Mouse (Mus musculus): ENCODE data around the gene Sprn. TPM values are rescaled to one million over a fixed set of nuclear protein-coding genes. Genes with fewer than 3 reads are reported as not detected.
"Not testable (repeated sequence)": the region's sequence is repeated elsewhere in the genome, so short reads cannot be mapped to it uniquely, and the experiment has no call there.

Gene Sprn
- polyA plus RNA-seq, 1 experiment from 2014 or later = 0.34 TPM

GRCm38 (mm10) chr7:140137135-140138020 is 17.3 kb downstream of the Sprn start, which contains the start of gene Mtg1:
Gene Mtg1, plus strand, starts transcription at chr7:140137564.
- 2% methylated on average over 39 of the region's 39 CpGs for WGBS
- H3K27me3 ChIP-seq (ENCODE audit: control insufficient read depth, insufficient read depth, low read length) = no peaks in the 10 kb centered on the region
- H3K4me1 ChIP-seq (ENCODE audit: control insufficient read depth, insufficient read depth, low read length) = 0 out of 2 replicates have a peak, but pooled peaks cover 2% of the 10 kb centered on the region
- no peaks in the 10 kb centered on the region for H3K36me3 ChIP-seq (replicated peaks; ENCODE audit: control insufficient read depth, insufficient read depth, low read depth, low read length)
- no peaks in the 10 kb centered on the region for H3K9me3 ChIP-seq (replicated peaks; ENCODE audit: control insufficient read depth, low read length)
- H3K4me2 ChIP-seq (ENCODE audit: low read depth, low read length) = peak within 1 kb of the TSS; percentile 84
- H3K4me3 ChIP-seq (ENCODE audit: low read depth, low read length) = peak within 1 kb of the TSS; percentile 64
- DNase-seq (ENCODE audit: low spot score) (peak; percentile 95), ATAC-seq (replicated peaks; ENCODE audit: insufficient number of reproducible peaks, low FRiP score, low TSS enrichment, low read depth) (peak; percentile 97)
- peak within 1 kb of the TSS; percentile 25; the same call in 1 of the 2 replicates for H3K27ac ChIP-seq (replicated peaks; ENCODE audit: low read depth, low read length)
- peak within 1 kb of the TSS; percentile 84 for H3K9ac ChIP-seq (replicated peaks; ENCODE audit: low read length)

- Histone ChIP-seq H3K9ac (replicated peaks; ENCODE audit: low read length) (no peak overlapping the region), H3K9me3 (replicated peaks; ENCODE audit: control insufficient read depth, low read length) (no peaks in the 10 kb centered on the region), H3K36me3 (replicated peaks; ENCODE audit: control insufficient read depth, insufficient read depth, low read depth, low read length) (no peaks in the 10 kb centered on the region), H3K27ac (replicated peaks; ENCODE audit: low read depth, low read length) (no peak overlapping the region), H3K27me3 (ENCODE audit: control insufficient read depth, insufficient read depth, low read length) (no peaks in the 10 kb centered on the region), H3K4me3 (ENCODE audit: low read depth, low read length) (no peak overlapping the region), H3K4me2 (ENCODE audit: low read depth, low read length) (no peak overlapping the region), H3K4me1 (ENCODE audit: control insufficient read depth, insufficient read depth, low read length) (0 out of 2 replicates have a peak, but pooled peaks cover 2% of the 10 kb centered on the region)
- ATAC-seq (replicated peaks; ENCODE audit: insufficient number of reproducible peaks, low FRiP score, low TSS enrichment, low read depth) = no peak
- WGBS = 88% methylated on average over 5 of the region's 5 CpGs
- no peak for DNase-seq (ENCODE audit: low spot score)
Measured at GRCm38 (mm10) chr7:140135106-140135770, 19.4 kb downstream of the Sprn start.

- not testable (repeated sequence) for H3K4me2 ChIP-seq (ENCODE audit: low read depth, low read length); H3K27me3 ChIP-seq (ENCODE audit: control insufficient read depth, insufficient read depth, low read length); DNase-seq (ENCODE audit: low spot score); ATAC-seq (replicated peaks; ENCODE audit: insufficient number of reproducible peaks, low FRiP score, low TSS enrichment, low read depth); H3K4me3 ChIP-seq (ENCODE audit: low read depth, low read length); H3K9me3 ChIP-seq (replicated peaks; ENCODE audit: control insufficient read depth, low read length); H3K36me3 ChIP-seq (replicated peaks; ENCODE audit: control insufficient read depth, insufficient read depth, low read depth, low read length); H3K9ac ChIP-seq (replicated peaks; ENCODE audit: low read length); H3K4me1 ChIP-seq (ENCODE audit: control insufficient read depth, insufficient read depth, low read length); H3K27ac ChIP-seq (replicated peaks; ENCODE audit: low read depth, low read length)
- WGBS = 98% methylated on average over 6 of the region's 7 CpGs
Measured at GRCm38 (mm10) chr7:140134033-140134432, 20.6 kb downstream of the Sprn start.

- DNase-seq (ENCODE audit: low spot score); H3K4me1 ChIP-seq (ENCODE audit: control insufficient read depth, insufficient read depth, low read length); H3K36me3 ChIP-seq (replicated peaks; ENCODE audit: control insufficient read depth, insufficient read depth, low read depth, low read length); H3K27me3 ChIP-seq (ENCODE audit: control insufficient read depth, insufficient read depth, low read length); H3K4me3 ChIP-seq (ENCODE audit: low read depth, low read length); H3K9ac ChIP-seq (replicated peaks; ENCODE audit: low read length); H3K4me2 ChIP-seq (ENCODE audit: low read depth, low read length); H3K9me3 ChIP-seq (replicated peaks; ENCODE audit: control insufficient read depth, low read length); ATAC-seq (replicated peaks; ENCODE audit: insufficient number of reproducible peaks, low FRiP score, low TSS enrichment, low read depth); H3K27ac ChIP-seq (replicated peaks; ENCODE audit: low read depth, low read length): not testable (repeated sequence)
- WGBS = 90% methylated on average over 7 of the region's 7 CpGs
Measured at GRCm38 (mm10) chr7:140132184-140132583, 22.5 kb downstream of the Sprn start.

GRCm38 (mm10) chr7:140127911-140128310 is 26.8 kb downstream of the Sprn start:
- Histone ChIP-seq H3K36me3 (replicated peaks; ENCODE audit: control insufficient read depth, insufficient read depth, low read depth, low read length) (no peaks in the 10 kb centered on the region), H3K4me1 (ENCODE audit: control insufficient read depth, insufficient read depth, low read length) (no peaks in the 10 kb centered on the region), H3K9ac (replicated peaks; ENCODE audit: low read length) (no peak overlapping the region), H3K27me3 (ENCODE audit: control insufficient read depth, insufficient read depth, low read length) (no peaks in the 10 kb centered on the region), H3K9me3 (replicated peaks; ENCODE audit: control insufficient read depth, low read length) (no peaks in the 10 kb centered on the region), H3K4me3 (ENCODE audit: low read depth, low read length) (no peak overlapping the region), H3K27ac (replicated peaks; ENCODE audit: low read depth, low read length) (no peak overlapping the region), H3K4me2 (ENCODE audit: low read depth, low read length) (no peak overlapping the region)
- ATAC-seq (replicated peaks; ENCODE audit: insufficient number of reproducible peaks, low FRiP score, low TSS enrichment, low read depth) (no peak), DNase-seq (ENCODE audit: low spot score) (no peak)
- 86% methylated on average over 2 of the region's 2 CpGs for WGBS

GRCm38 (mm10) chr7:140126934-140127333 is 27.7 kb downstream of the Sprn start:
- Histone ChIP-seq H3K9ac (replicated peaks; ENCODE audit: low read length) (no peak overlapping the region), H3K4me1 (ENCODE audit: control insufficient read depth, insufficient read depth, low read length) (no peaks in the 10 kb centered on the region), H3K36me3 (replicated peaks; ENCODE audit: control insufficient read depth, insufficient read depth, low read depth, low read length) (no peaks in the 10 kb centered on the region), H3K9me3 (replicated peaks; ENCODE audit: control insufficient read depth, low read length) (no peaks in the 10 kb centered on the region), H3K27ac (replicated peaks; ENCODE audit: low read depth, low read length) (no peak overlapping the region), H3K27me3 (ENCODE audit: control insufficient read depth, insufficient read depth, low read length) (no peaks in the 10 kb centered on the region), H3K4me2 (ENCODE audit: low read depth, low read length) (no peak overlapping the region), H3K4me3 (ENCODE audit: low read depth, low read length) (no peak overlapping the region)
- no peak for DNase-seq (ENCODE audit: low spot score)
- no peak for ATAC-seq (replicated peaks; ENCODE audit: insufficient number of reproducible peaks, low FRiP score, low TSS enrichment, low read depth)
- WGBS = 85% methylated on average over 3 of the region's 3 CpGs

- Histone ChIP-seq H3K27ac (replicated peaks; ENCODE audit: low read depth, low read length) (no peak overlapping the region), H3K36me3 (replicated peaks; ENCODE audit: control insufficient read depth, insufficient read depth, low read depth, low read length) (no peaks in the 10 kb centered on the region), H3K4me2 (ENCODE audit: low read depth, low read length) (peak overlapping the region; percentile 73), H3K27me3 (ENCODE audit: control insufficient read depth, insufficient read depth, low read length) (no peaks in the 10 kb centered on the region), H3K9ac (replicated peaks; ENCODE audit: low read length) (peak overlapping the region; percentile 78), H3K4me1 (ENCODE audit: control insufficient read depth, insufficient read depth, low read length) (no peaks in the 10 kb centered on the region), H3K9me3 (replicated peaks; ENCODE audit: control insufficient read depth, low read length) (no peaks in the 10 kb centered on the region), H3K4me3 (ENCODE audit: low read depth, low read length) (peak overlapping the region; percentile 55)
- ATAC-seq (replicated peaks; ENCODE audit: insufficient number of reproducible peaks, low FRiP score, low TSS enrichment, low read depth) = peak; percentile 42
- whole genome bisulfite sequencing = 3% methylated on average over 5 of the region's 5 CpGs
- no peak for DNase-seq (ENCODE audit: low spot score)
Measured at GRCm38 (mm10) chr7:140126022-140126350, 28.7 kb downstream of the Sprn start.

Data from embryonic facial prominence, embryonic 11.5 days (tissue).